Comparison of ENCODE assay signal across 43 mouse cellular contexts in genomic region chr3:106872893-106873292, GRCm38 (mm10). TPM values are rescaled to one million over a fixed set of nuclear protein-coding genes. Genes with fewer than 3 reads are reported as not detected.
A peak's percentile ranks its signal among the peaks of the same experiment; 100 is the strongest.
DNase-seq lines count a peak whose midpoint lies in the region; ATAC-seq and TF ChIP-seq lines count a peak whose summit lies in the region.
"Had no signal": no experiment of that assay in that cellular context is flagged by ENCODE, and none has a peak within 500 bp of the region (broad histone marks: within the 10 kb centered on the region; RNA-seq: fewer than 3 reads in every experiment).

No protein-coding gene starts in this region.

- no peak overlapping the region for H3K27ac ChIP-seq in CH12.LX (ENCODE audit: insufficient read depth, low read depth)
- H3K27ac ChIP-seq in kidney, embryonic 15.5 days: no peak overlapping the region
- H3K27ac ChIP-seq: embryonic facial prominence, embryonic 12.5 days; heart, embryonic 13.5 days; kidney, postnatal 0 days; limb, embryonic 10.5 days; limb, embryonic 15.5 days; liver, embryonic 14.5 days; lung, embryonic 15.5 days; macrophage; midbrain, embryonic 10.5 days; midbrain, embryonic 15.5 days; neural tube, embryonic 12.5 days had no signal

- DNase-seq in lung, postnatal 36 days: peak; percentile 47
- no peak for DNase-seq in lung, adult 2 months
- DNase-seq in CH12.LX (ENCODE audit: extremely low read depth): peak; percentile 20
- peak; percentile 72 for DNase-seq in splenic B cell, adult 2 months (ENCODE audit: low read depth, low spot score)
- no peak for DNase-seq in heart, postnatal 14 days
- DNase-seq: adrenal gland, postnatal 10 days; cerebellum, adult 11 months; cerebellum, adult 9-10 months; cerebellum, postnatal 36 days; embryo, embryonic 11 days; heart, postnatal 10 days; kidney, adult 2 months; layer of hippocampus, adult 9-11 months; thymus, postnatal 4 days had no signal

- TF ChIP-seq CTCF in lung, adult 2 months (IDR thresholded peaks at IDR 0.05; ENCODE audit: insufficient read depth, low read length): no peak
- no peak for TF ChIP-seq CTCF in CH12.LX (conservative IDR thresholded peaks at IDR 0.05 in 1 of 2, IDR thresholded peaks at IDR 0.05 in 1 of 2; ENCODE audit: low read depth in 2 of 2, low read length in 2 of 2)

- no peaks in the 10 kb centered on the region for H3K4me1 ChIP-seq in lung, adult 2 months (ENCODE audit: control insufficient read depth, insufficient read depth, low read length)
- peaks cover 4 to 30% of the 10 kb centered on the region in 2 experiments; a peak in 3 of 4 replicates for H3K4me1 ChIP-seq in CH12.LX (ENCODE audit: control insufficient read depth in 1 of 2, insufficient read depth in 2 of 2)
- H3K4me1 ChIP-seq in kidney, embryonic 15.5 days: no peaks in the 10 kb centered on the region
- H3K4me1 ChIP-seq: embryonic facial prominence, embryonic 12.5 days; heart, embryonic 13.5 days; limb, embryonic 10.5 days; limb, embryonic 15.5 days; lung, embryonic 15.5 days; midbrain, embryonic 10.5 days; midbrain, embryonic 15.5 days; neural tube, embryonic 12.5 days had no signal

- no peaks in the 10 kb centered on the region for H3K36me3 ChIP-seq in CH12.LX (replicated peaks in 1 of 2; ENCODE audit: control insufficient read depth in 1 of 2, insufficient read depth in 1 of 2, low read length in 1 of 2)
- H3K36me3 ChIP-seq in splenic B cell, adult 2 months (ENCODE audit: control insufficient read depth, insufficient read depth, low read length, poor library complexity, severe bottlenecking): no peaks in the 10 kb centered on the region
- no peaks in the 10 kb centered on the region for H3K36me3 ChIP-seq in kidney, embryonic 15.5 days
- H3K36me3 ChIP-seq: embryonic facial prominence, embryonic 12.5 days; heart, embryonic 13.5 days; limb, embryonic 10.5 days; limb, embryonic 15.5 days; lung, embryonic 15.5 days; midbrain, embryonic 10.5 days; midbrain, embryonic 15.5 days; neural tube, embryonic 12.5 days had no signal

- dilution Hi-C loops in CH12.LX (cut with MboI; ENCODE audit: extremely low pct_ligation_motif_present, extremely low pct_unique_long_range_greater_than_20kb, low sequenced_read_pairs): no loop called here

- H3K4me2 ChIP-seq in CH12.LX (ENCODE audit: insufficient read depth, low read depth, poor library complexity, severe bottlenecking): no peak overlapping the region
- H3K4me2 ChIP-seq in kidney, embryonic 15.5 days: no peak overlapping the region
- H3K4me2 ChIP-seq: embryonic facial prominence, embryonic 12.5 days; heart, embryonic 13.5 days; limb, embryonic 15.5 days; lung, embryonic 15.5 days; midbrain, embryonic 15.5 days; neural tube, embryonic 12.5 days had no signal

- no peak for TF ChIP-seq POLR2A in lung, adult 2 months (IDR thresholded peaks at IDR 0.05; ENCODE audit: borderline replicate concordance, extremely low read depth, low read depth, low read length)
- TF ChIP-seq POLR2A in CH12.LX (IDR thresholded peaks at IDR 0.05; ENCODE audit: low read depth, low read length): no peak

- no peak for TF ChIP-seq EP300 in CH12.LX (IDR thresholded peaks at IDR 0.05; ENCODE audit: low read length)

- H3K4me3 ChIP-seq in lung, adult 2 months (replicated peaks; ENCODE audit: extremely low read depth, low read depth, low read length): no peak overlapping the region
- H3K4me3 ChIP-seq in CH12.LX (replicated peaks in 1 of 3; ENCODE audit: low read depth in 2 of 3, low read length in 2 of 3, poor library complexity in 1 of 3): no peak overlapping the region
- H3K4me3 ChIP-seq in kidney, embryonic 15.5 days (replicated peaks): no peak overlapping the region
- H3K4me3 ChIP-seq: embryonic facial prominence, embryonic 12.5 days; heart, embryonic 13.5 days; limb, embryonic 10.5 days; limb, embryonic 15.5 days; lung, embryonic 15.5 days; midbrain, embryonic 10.5 days; midbrain, embryonic 15.5 days; myocyte; neural tube, embryonic 12.5 days had no signal

- no peaks in the 10 kb centered on the region for H3K79me2 ChIP-seq in CH12.LX (replicated peaks; ENCODE audit: control insufficient read depth, extremely low read depth, insufficient read depth, poor library complexity, severe bottlenecking)

- in situ Hi-C loops in CH12.LX (cut with MboI; ENCODE audit: low pct_ligation_motif_present, low pct_unique_long_range_greater_than_20kb, low sequenced_read_pairs): no loop called here

- H3K9me3 ChIP-seq in CH12.LX (replicated peaks; ENCODE audit: low read length): no peaks in the 10 kb centered on the region
- no peaks in the 10 kb centered on the region for H3K9me3 ChIP-seq in kidney, embryonic 15.5 days (replicated peaks)
- H3K9me3 ChIP-seq: limb, embryonic 10.5 days; limb, embryonic 15.5 days; lung, embryonic 15.5 days; midbrain, embryonic 10.5 days; midbrain, embryonic 15.5 days; neural tube, embryonic 12.5 days had no signal

- peak; percentile 100 for ATAC-seq in megakaryocyte progenitor cell, adult 5-6 weeks (replicated peaks; ENCODE audit: poor library complexity)
- ATAC-seq in kidney, embryonic 15.5 days (replicated peaks; ENCODE audit: low FRiP score): no peak
- ATAC-seq: activated CD4-positive, CD25-positive, alpha-beta regulatory T cell, adult 4 months; forebrain, embryonic 14.5 days; hindbrain, embryonic 16.5 days; midbrain, embryonic 15.5 days had no signal

- intact Hi-C loops in heart, postnatal 14 days (cut with DNase I): no loop called here

- no peak for TF ChIP-seq RAD21 in CH12.LX (IDR thresholded peaks at IDR 0.05; ENCODE audit: low read depth, low read length)

- H3K9ac ChIP-seq in CH12.LX (ENCODE audit: insufficient read depth, low read depth): no peak overlapping the region
- no peak overlapping the region for H3K9ac ChIP-seq in kidney, embryonic 15.5 days
- H3K9ac ChIP-seq: embryonic facial prominence, embryonic 12.5 days; heart, embryonic 13.5 days; limb, embryonic 15.5 days; liver, embryonic 14.5 days; lung, embryonic 15.5 days; midbrain, embryonic 15.5 days; neural tube, embryonic 12.5 days had no signal

- H3K27me3 ChIP-seq in CH12.LX (replicated peaks): no peaks in the 10 kb centered on the region
- H3K27me3 ChIP-seq in splenic B cell, adult 2 months (ENCODE audit: control insufficient read depth, insufficient read depth, low read length, poor library complexity, severe bottlenecking): no peaks in the 10 kb centered on the region
- H3K27me3 ChIP-seq in kidney, embryonic 15.5 days: no peaks in the 10 kb centered on the region
- H3K27me3 ChIP-seq: embryonic facial prominence, embryonic 12.5 days; heart, embryonic 13.5 days; limb, embryonic 15.5 days; lung, embryonic 15.5 days; midbrain, embryonic 15.5 days; neural tube, embryonic 12.5 days had no signal

TF ChIP-seq in CH12.LX, 34 proteins besides CTCF, POLR2A, EP300 and RAD21:
- TF ChIP-seq ETS1 (conservative IDR thresholded peaks at IDR 0.05; ENCODE audit: low read depth, low read length) (no peak), MYC (IDR thresholded peaks at IDR 0.05; ENCODE audit: low read depth, low read length) (no peak), USF1 (IDR thresholded peaks at IDR 0.05; ENCODE audit: low read depth, low read length) (no peak), BHLHE40 (IDR thresholded peaks at IDR 0.05; ENCODE audit: low read depth, low read length) (no peak), PAX5 (IDR thresholded peaks at IDR 0.05; ENCODE audit: low read length) (no peak), RCOR1 (conservative IDR thresholded peaks at IDR 0.05; ENCODE audit: low read depth, low read length) (no peak), CHD2 (IDR thresholded peaks at IDR 0.05; ENCODE audit: low read length) (no peak), NRF1 (IDR thresholded peaks at IDR 0.05; ENCODE audit: low read depth, low read length) (no peak), SIN3A (IDR thresholded peaks at IDR 0.05; ENCODE audit: low read length) (no peak), CHD1 (IDR thresholded peaks at IDR 0.05; ENCODE audit: low read depth, low read length) (no peak), IRF4 (IDR thresholded peaks at IDR 0.05; ENCODE audit: low read depth, low read length) (no peak), MAZ (IDR thresholded peaks at IDR 0.05; ENCODE audit: low read depth, low read length) (no peak), HCFC1 (IDR thresholded peaks at IDR 0.05; ENCODE audit: low read depth, low read length) (no peak), ZMIZ1 (IDR thresholded peaks at IDR 0.05; ENCODE audit: low read depth, low read length) (no peak), ZC3H11A (IDR thresholded peaks at IDR 0.05; ENCODE audit: low read depth, low read length) (no peak), MEF2A (IDR thresholded peaks at IDR 0.05; ENCODE audit: borderline replicate concordance, low read depth, low read length) (no peak), UBTF (IDR thresholded peaks at IDR 0.05; ENCODE audit: low read depth, low read length) (no peak)

RNA-seq across cellular contexts. Expression of gene Olfr266, which starts 46.8 kb away (rescaled TPM):
- not detected in 2 replicates for polyA plus RNA-seq in lung, adult 2 months (2012; rRNA removed)
- not detected in 2 replicates for total RNA-seq in CH12.LX (2012; rRNA removed)
- total RNA-seq in CH12.LX (2014; rRNA removed): not detected in 2 replicates
- polyA plus RNA-seq in CH12.LX (2012; ENCODE audit: insufficient read length, low read depth): not detected in 2 replicates
- total RNA-seq in megakaryocyte progenitor cell, adult 5-6 weeks (2015): not detected in 2 replicates
- not detected in 2 replicates for total RNA-seq in megakaryocyte progenitor cell, adult 5-6 weeks (2017)
- not detected for total RNA-seq in heart, postnatal 14 days (2021)
- polyA plus RNA-seq in kidney, embryonic 15.5 days (2015; fragmentation: Nextera tagmentation; extraction: Ambion mirVana): not detected in 2 replicates
- total RNA-seq: adrenal gland, postnatal 10 days; ES-E14; gastrocnemius, adult 8-10 months; gastrocnemius, postnatal 4 days; heart, adult 8-10 months; heart, postnatal 10 days; left cerebral cortex, postnatal 10 days had no signal
- polyA plus RNA-seq: activated CD4-positive, CD25-positive, alpha-beta regulatory T cell, adult 4 months; embryonic facial prominence, embryonic 12.5 days; forebrain, embryonic 14.5 days; heart, embryonic 13.5 days; hindbrain, embryonic 11.5 days; hindbrain, embryonic 16.5 days; intestine, embryonic 14.5 days; kidney, adult 2 months; kidney, postnatal 0 days; large intestine, adult 2 months; limb, embryonic 10.5 days; limb, embryonic 15.5 days; liver, embryonic 14.5 days; lung, embryonic 15.5 days; macrophage; midbrain, embryonic 10.5 days; midbrain, embryonic 15.5 days; myocyte; neural tube, embryonic 12.5 days; small intestine, adult 2 months; stomach, embryonic 14.5 days; testis, adult 2 months; thymus, postnatal 0 days had no signal

Comparison
In these comparisons a context has a peak if more than half of its experiments do, and no peak if none do; other contexts are left out.
1. DNase-seq: peak in lung, postnatal 36 days (single experiment), CH12.LX (single experiment) and splenic B cell, adult 2 months (single experiment); none in lung, adult 2 months (single experiment) and heart, postnatal 14 days (0 of 2).